Mouse (Mus musculus) cortical plate, adult 2 months (tissue): ENCODE measurements around the gene Bcl7a.

ENCODE experiments used
- CTCF ChIP-seq: fragments of 200-500 bp; IDR thresholded peaks from 2 replicates; pipeline ENCODE4 v1.5.1; 2011; ENCODE audit warnings: mild to moderate bottlenecking, control low read depth, low read length; ENCODE audit not compliant: insufficient read depth; ENCODE audit errors: extremely low read depth
- POLR2A ChIP-seq: fragments of 200-500 bp; IDR thresholded peaks from 2 replicates; pipeline ENCODE4 v1.6.1; 2011; ENCODE audit warnings: mild to moderate bottlenecking, low read length, control low read depth; ENCODE audit not compliant: insufficient read depth; ENCODE audit errors: extremely low read depth

DNA sequence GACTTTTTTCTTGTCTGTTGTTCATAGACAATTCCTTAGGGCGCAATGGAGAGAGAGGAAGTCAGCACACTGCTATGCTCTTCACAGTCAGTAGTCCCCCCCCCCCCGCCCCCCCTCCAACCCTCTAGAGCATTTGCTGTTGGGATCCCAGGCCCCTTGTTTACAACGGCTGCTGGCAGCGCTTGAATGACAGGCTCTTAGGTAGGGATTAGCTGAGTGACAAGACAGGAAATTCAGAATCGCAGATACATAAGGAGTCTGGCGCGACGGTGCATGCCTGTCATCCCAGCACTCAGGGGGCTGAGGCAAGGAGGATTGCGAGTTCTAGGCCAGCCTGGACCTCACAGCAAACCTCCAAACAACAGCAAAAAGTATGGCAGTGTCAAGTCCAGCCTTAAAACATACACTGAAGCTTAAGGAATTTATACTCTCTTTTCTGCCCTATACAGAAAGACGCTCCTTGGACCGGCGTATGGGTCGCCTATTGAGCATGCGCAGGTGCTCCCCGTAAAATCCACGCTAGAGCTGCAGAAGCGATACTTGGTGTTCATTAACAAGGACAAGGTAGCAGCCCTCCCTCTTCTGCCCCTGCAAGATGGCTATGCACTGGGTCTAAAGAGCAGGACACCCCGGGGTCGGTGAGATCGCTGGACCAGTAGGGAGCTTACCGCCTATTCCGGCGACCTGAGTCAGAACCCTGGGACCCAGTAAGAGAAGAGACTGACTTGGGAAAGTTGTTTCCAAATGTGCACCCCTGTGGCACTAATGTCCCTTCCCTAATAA lies 46.5 kb upstream of the Bcl7a start:
- TF ChIP-seq CTCF, result no peak
- TF ChIP-seq POLR2A, result no peak
